Mouse (Mus musculus) olfactory bulb, adult 2 months (tissue): ENCODE data around the gene 1700030K09Rik.

Experiments
- CTCF ChIP-seq: fragments of 200-500 bp; IDR thresholded peaks from 2 replicates; pipeline ENCODE4 v1.5.1; 2012; ENCODE audit warnings: low read depth, mild to moderate bottlenecking, low read length, moderate library complexity; ENCODE audit not compliant: insufficient read depth
- POLR2A ChIP-seq: fragments of 200-500 bp; IDR thresholded peaks from 2 replicates; pipeline ENCODE4 v1.6.1; 2012; ENCODE audit warnings: mild to moderate bottlenecking, low read depth, low read length, moderate library complexity; ENCODE audit not compliant: insufficient read depth

- TF ChIP-seq CTCF = no peak
- TF ChIP-seq POLR2A = no peak
Observed at GRCm38 (mm10) chr8:72401381-72401780, 42.3 kb upstream of the 1700030K09Rik start.
